Mouse (Mus musculus) skeletal muscle tissue, postnatal 0 days (tissue): Measurements from ENCODE around the gene Kcnj15. TPM values are rescaled to one million over a fixed set of nuclear protein-coding genes. Genes with fewer than 3 reads are reported as not detected.

Experiments used
- polyA plus RNA-seq: library from polyadenylated mRNA; unstranded; fragments of >200 nt; fragmentation: Nextera tagmentation; extraction: Ambion mirVana; gene quantifications from 2 replicates; pipeline ENCODE4 v1.2.1, GENCODE M21; 2015

Kcnj15 gene
- 0.13 and 0.35 TPM in 2 replicates for polyA plus RNA-seq

GRCm38 (mm10) chr16:95257266-95257894, at the start of gene Kcnj15:
TSS of gene Kcnj15 (plus strand) at chr16:95257558.

